Mouse (Mus musculus): ENCODE measurements around the gene I830077J02Rik.

DNA sequence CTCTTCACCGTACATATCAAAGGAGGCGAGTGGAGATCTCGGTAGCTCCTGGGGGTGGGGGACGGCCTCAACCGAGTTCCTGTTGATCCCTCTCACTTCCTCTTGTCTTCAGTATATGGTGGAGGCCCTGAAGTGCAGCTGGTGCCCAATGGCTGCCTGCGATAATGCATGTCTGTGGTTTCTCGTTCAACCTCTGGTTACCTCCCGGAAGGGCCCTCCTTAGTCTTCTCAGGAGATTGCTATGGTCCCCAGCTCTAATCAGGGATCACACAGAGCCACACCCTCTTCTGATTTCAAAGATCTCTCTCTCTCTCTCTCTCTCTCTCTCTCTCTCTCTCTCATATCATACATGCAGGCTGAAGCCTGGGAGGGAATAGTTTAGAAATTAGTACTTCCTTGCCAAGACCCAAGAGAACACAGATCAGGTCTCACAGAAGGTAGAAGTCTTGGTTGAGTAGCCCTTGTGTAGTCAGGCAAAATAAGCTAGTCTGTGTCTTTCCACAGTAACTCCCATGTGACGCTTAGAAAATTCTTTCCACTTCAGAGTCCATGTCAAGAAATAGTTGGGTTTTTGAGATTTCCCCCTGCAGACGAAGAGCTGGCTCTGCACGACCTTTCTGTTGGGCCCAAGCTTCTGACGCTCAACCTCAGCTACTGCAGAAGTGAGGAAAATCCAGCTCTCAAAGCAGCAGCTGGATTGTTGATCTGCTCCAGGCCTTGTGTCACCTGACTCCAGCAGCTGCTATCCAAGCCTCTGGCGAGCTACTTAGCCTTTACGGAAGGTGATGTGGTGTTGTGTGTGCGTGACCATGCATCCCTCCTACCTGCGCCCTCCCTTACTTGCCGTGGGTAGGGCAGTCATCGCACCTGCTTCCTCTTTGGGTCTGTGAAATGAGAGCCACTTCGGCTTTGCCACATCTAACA, 39.6 kb downstream of the I830077J02Rik start:
- TF ChIP-seq CTCF (IDR thresholded peaks at IDR 0.05; ENCODE audit: borderline replicate concordance, control insufficient read depth, extremely low read depth, insufficient read depth, low read length, poor library complexity) (no peak), POLR2A (IDR thresholded peaks at IDR 0.05; ENCODE audit: control insufficient read depth, extremely low read depth, insufficient read depth, low read length, poor library complexity) (0 out of 2 replicates have a peak, but pooled peaks have one; percentile 35)
